Mouse (Mus musculus): ENCODE measurements at regions not wholly inside any gene's neighbourhood (a gene's known extent, or its start where the extent isn't known, plus 50 kb on each side); places are given as distances from the start of the nearest gene placed in this dataset.

DNA sequence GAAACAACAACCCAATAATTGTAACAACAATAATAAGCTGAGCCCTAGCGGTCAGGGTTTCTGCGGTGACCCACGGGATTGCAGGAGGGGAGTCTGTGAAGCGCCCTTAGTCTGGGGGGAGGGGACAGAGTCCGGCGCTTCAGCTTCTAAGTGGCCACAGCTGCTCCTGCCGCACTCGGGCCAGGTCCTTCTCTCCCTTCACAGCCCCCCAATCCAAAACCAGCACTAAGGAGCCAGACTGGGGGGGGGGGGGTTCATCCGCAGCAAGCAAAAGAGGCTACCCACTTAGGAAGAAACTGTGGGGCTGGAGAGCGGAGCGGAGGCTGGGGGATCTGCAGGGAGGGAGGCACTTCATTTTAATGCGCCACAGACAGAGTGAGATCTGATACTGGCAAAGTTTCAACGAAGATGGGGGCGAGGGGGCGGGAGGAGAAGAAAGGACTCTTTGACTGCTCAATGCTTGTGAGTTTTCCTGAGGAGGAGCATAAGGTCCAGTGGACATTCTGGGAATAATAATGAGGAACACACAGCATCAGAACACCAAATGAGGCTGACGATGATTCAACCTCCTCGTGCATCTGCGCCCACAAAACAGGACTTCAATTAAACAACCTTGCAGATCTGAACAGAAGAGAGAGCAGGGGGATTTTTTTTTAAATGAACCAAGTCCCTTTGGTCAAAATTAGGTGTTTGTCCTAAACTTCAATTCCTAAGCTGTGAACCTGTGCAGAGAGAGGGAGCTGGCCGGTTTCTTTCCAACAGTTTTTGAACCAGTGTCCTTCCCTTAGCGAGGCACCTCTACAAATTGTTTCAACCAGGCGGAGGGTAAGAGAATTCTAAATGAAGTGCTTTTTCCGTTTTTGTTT lies 412.7 kb upstream of the Atp11b start:
- Histone ChIP-seq H3K4me1 (ENCODE audit: control insufficient read depth, insufficient read depth, insufficient read length) (no peaks in the 10 kb centered on the region), H3K27me3 (ENCODE audit: control insufficient read depth, insufficient read depth, low read length) (no peaks in the 10 kb centered on the region), H3K27ac (ENCODE audit: insufficient read depth, low read length) (no peak overlapping the region), H3K4me3 (ENCODE audit: extremely low read depth, insufficient read depth, insufficient read length) (no peak overlapping the region), H3K36me3 (ENCODE audit: control insufficient read depth, insufficient read depth, low read length) (no peaks in the 10 kb centered on the region)
- WGBS = 7% methylated on average over 22 of the region's 22 CpGs
- TF ChIP-seq CTCF (IDR thresholded peaks at IDR 0.05; ENCODE audit: extremely low read depth, insufficient read depth, insufficient read length, insufficient replicate concordance) (no peak), POLR2A (IDR thresholded peaks at IDR 0.05; ENCODE audit: low read depth, low read length) (no peak)
- DNase-seq (ENCODE audit: low read depth in 1 of 2, low spot score in 2 of 2) = no peak

DNA sequence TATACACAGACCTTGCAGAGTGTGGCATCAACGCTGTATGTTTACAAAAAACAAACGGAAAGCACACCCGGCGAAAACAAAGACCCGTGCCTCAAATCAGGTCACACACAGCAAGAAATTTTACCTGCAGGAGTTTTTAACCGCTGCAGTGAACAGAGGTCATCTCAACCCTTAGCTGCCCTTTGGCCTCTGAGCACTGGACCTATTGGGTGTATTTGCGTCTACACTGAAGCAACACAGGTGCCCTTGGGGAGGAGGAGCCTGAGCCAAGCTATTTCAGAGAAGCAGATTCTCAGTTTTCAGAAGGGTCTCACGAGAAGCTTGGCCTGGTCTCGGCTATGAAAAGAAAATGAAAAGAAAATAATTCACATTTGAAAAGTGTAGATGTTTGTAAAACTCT lies 412.1 kb upstream of the Atp11b start:
- TF ChIP-seq CTCF (IDR thresholded peaks at IDR 0.05; ENCODE audit: extremely low read depth, insufficient read depth, insufficient read length, insufficient replicate concordance) = no peak
- no peak for TF ChIP-seq POLR2A (IDR thresholded peaks at IDR 0.05; ENCODE audit: low read depth, low read length)
- no peaks in the 10 kb centered on the region for H3K27me3 ChIP-seq (ENCODE audit: control insufficient read depth, insufficient read depth, low read length)
- WGBS = 23% methylated on average over 9 of the region's 9 CpGs
- H3K4me1 ChIP-seq (ENCODE audit: control insufficient read depth, insufficient read depth, insufficient read length) = no peaks in the 10 kb centered on the region
- no peak overlapping the region for H3K4me3 ChIP-seq (ENCODE audit: extremely low read depth, insufficient read depth, insufficient read length)
- no peak for DNase-seq (ENCODE audit: low read depth in 1 of 2, low spot score in 2 of 2)
- H3K36me3 ChIP-seq (ENCODE audit: control insufficient read depth, insufficient read depth, low read length) = no peaks in the 10 kb centered on the region
- no peak overlapping the region for H3K27ac ChIP-seq (ENCODE audit: insufficient read depth, low read length)

DNA sequence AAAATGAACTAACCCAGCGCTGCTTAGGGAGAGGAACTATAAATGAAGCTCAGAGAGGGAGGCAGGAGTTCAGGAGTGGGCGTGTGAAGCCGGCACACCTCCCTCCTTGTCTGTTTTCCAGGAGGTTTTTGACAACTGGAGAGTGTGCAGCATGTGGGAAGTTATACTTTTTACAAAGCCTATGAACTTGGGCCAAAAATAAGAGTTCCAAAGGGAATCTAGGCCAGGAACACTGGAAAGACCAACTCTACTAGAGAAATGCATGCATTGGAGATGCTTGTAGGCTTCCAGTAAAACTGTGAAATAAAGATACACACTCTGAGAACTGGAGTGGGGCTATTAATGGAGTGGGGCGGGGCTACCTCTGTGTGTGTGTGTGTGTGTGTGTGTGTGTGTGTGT lies 411.3 kb upstream of the Atp11b start:
- no peak overlapping the region for H3K4me3 ChIP-seq (ENCODE audit: extremely low read depth, insufficient read depth, insufficient read length)
- no peak for DNase-seq (ENCODE audit: low read depth in 1 of 2, low spot score in 2 of 2)
- H3K27ac ChIP-seq (ENCODE audit: insufficient read depth, low read length) = no peak overlapping the region
- TF ChIP-seq POLR2A (IDR thresholded peaks at IDR 0.05; ENCODE audit: low read depth, low read length) (no peak), CTCF (IDR thresholded peaks at IDR 0.05; ENCODE audit: extremely low read depth, insufficient read depth, insufficient read length, insufficient replicate concordance) (no peak)
- H3K27me3 ChIP-seq (ENCODE audit: control insufficient read depth, insufficient read depth, low read length) = no peaks in the 10 kb centered on the region
- WGBS = 58% methylated on average over 4 of the region's 4 CpGs
- no peaks in the 10 kb centered on the region for H3K4me1 ChIP-seq (ENCODE audit: control insufficient read depth, insufficient read depth, insufficient read length)
- no peaks in the 10 kb centered on the region for H3K36me3 ChIP-seq (ENCODE audit: control insufficient read depth, insufficient read depth, low read length)

DNA sequence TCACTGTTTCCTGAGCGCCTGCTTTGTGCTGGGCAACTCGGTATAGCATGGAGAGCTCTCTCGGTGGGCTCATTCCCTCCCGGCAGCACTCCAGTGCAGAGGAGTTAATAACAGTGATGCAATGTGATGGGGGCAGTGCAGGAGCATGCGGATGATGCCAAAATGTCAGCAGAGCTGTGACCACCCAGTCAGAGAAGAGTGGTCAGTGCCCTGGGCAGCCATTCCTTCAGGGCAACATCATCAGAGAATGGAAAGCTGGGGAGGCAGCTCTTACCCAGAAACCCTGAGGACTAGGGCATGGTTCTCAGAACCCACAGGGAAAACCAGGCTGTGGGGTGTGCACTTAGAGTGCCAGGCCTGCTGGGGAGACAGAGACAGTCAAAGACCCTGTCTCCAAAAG lies 410.0 kb upstream of the Atp11b start:
- DNase-seq (ENCODE audit: low read depth in 1 of 2, low spot score in 2 of 2) = no peak
- H3K36me3 ChIP-seq (ENCODE audit: control insufficient read depth, insufficient read depth, low read length) = no peaks in the 10 kb centered on the region
- WGBS = 79% methylated on average over 5 of the region's 5 CpGs
- TF ChIP-seq CTCF (IDR thresholded peaks at IDR 0.05; ENCODE audit: extremely low read depth, insufficient read depth, insufficient read length, insufficient replicate concordance) (no peak), POLR2A (IDR thresholded peaks at IDR 0.05; ENCODE audit: low read depth, low read length) (no peak)
- no peaks in the 10 kb centered on the region for H3K27me3 ChIP-seq (ENCODE audit: control insufficient read depth, insufficient read depth, low read length)
- no peaks in the 10 kb centered on the region for H3K4me1 ChIP-seq (ENCODE audit: control insufficient read depth, insufficient read depth, insufficient read length)
- no peak overlapping the region for H3K4me3 ChIP-seq (ENCODE audit: extremely low read depth, insufficient read depth, insufficient read length)
- no peak overlapping the region for H3K27ac ChIP-seq (ENCODE audit: insufficient read depth, low read length)

DNA sequence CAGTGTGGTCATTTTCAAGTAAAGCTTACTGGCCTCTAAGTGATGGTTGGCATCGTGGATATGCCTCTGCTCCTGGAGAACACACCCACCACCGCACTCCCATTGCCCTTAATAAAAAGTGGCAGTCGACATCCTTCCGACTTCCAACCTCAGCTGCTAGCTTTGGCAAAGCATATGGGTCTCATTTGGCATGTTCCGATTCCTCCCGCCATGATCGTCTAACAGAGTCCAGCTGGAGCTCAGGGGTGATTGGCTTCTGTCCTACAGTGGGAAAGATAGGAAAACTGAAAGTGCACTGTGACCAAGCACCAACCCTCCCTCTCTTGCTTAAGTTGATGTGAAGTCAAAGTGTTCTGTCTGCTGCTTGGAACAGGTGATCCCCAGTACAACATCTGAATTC lies 404.8 kb upstream of the Atp11b start:
- TF ChIP-seq POLR2A (IDR thresholded peaks at IDR 0.05; ENCODE audit: low read depth, low read length) = no peak
- TF ChIP-seq CTCF (IDR thresholded peaks at IDR 0.05; ENCODE audit: extremely low read depth, insufficient read depth, insufficient read length, insufficient replicate concordance) = no peak
- Histone ChIP-seq H3K27ac (ENCODE audit: insufficient read depth, low read length) (no peak overlapping the region), H3K36me3 (ENCODE audit: control insufficient read depth, insufficient read depth, low read length) (no peaks in the 10 kb centered on the region), H3K27me3 (ENCODE audit: control insufficient read depth, insufficient read depth, low read length) (no peaks in the 10 kb centered on the region), H3K4me1 (ENCODE audit: control insufficient read depth, insufficient read depth, insufficient read length) (no peaks in the 10 kb centered on the region), H3K4me3 (ENCODE audit: extremely low read depth, insufficient read depth, insufficient read length) (no peak overlapping the region)
- no peak for DNase-seq (ENCODE audit: low read depth in 1 of 2, low spot score in 2 of 2)
- 84% methylated on average over 7 of the region's 7 CpGs for WGBS

DNA sequence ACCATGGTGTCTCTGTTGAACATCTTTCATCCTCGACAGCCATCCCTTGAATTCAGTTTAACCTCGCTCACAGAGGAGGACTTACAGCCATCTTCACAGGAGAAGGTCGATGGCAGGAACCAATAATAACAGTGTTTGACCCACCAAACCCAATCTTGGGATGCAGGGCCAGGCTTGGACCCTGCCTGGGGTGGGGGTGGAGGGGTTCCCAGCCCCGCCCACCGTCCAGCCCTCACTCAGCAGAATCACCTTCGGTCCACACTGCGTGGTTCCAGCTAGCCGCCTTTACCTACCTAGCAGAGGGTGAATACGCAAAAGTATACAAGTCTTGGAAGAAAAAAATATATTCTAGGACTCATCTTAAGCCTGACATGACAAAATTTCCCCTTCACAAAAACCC lies 400.5 kb upstream of the Atp11b start:
- no peak for DNase-seq (ENCODE audit: low read depth in 1 of 2, low spot score in 2 of 2)
- H3K27ac ChIP-seq (ENCODE audit: insufficient read depth, low read length) = no peak overlapping the region
- H3K27me3 ChIP-seq (ENCODE audit: control insufficient read depth, insufficient read depth, low read length) = no peaks in the 10 kb centered on the region
- TF ChIP-seq CTCF (IDR thresholded peaks at IDR 0.05; ENCODE audit: extremely low read depth, insufficient read depth, insufficient read length, insufficient replicate concordance) = no peak
- TF ChIP-seq POLR2A (IDR thresholded peaks at IDR 0.05; ENCODE audit: low read depth, low read length) = no peak
- no peaks in the 10 kb centered on the region for H3K4me1 ChIP-seq (ENCODE audit: control insufficient read depth, insufficient read depth, insufficient read length)
- H3K36me3 ChIP-seq (ENCODE audit: control insufficient read depth, insufficient read depth, low read length) = no peaks in the 10 kb centered on the region
- no peak overlapping the region for H3K4me3 ChIP-seq (ENCODE audit: extremely low read depth, insufficient read depth, insufficient read length)
- WGBS = 87% methylated on average over 9 of the region's 9 CpGs

DNA sequence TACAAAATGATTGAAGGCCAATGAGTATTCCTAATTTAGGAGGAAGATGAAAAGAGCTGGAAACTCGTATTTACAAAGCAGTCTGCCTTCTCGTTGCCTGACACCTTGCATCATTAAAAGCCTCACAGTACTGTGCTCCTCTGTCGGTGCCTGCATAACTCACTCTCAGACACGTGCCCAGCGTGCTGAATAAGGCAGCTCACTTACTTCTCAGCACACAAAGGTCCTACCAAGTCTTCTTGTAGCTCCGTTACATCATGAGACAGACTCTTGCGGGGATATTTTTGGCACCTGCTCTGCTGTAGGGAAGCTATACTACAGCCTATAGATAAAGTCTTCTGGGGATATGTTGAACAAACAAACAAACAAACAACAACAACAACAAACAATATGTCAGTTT lies 400.0 kb upstream of the Atp11b start:
- no peak for DNase-seq (ENCODE audit: low read depth in 1 of 2, low spot score in 2 of 2)
- H3K27me3 ChIP-seq (ENCODE audit: control insufficient read depth, insufficient read depth, low read length) = no peaks in the 10 kb centered on the region
- 72% methylated on average over 7 of the region's 7 CpGs for WGBS
- no peak overlapping the region for H3K27ac ChIP-seq (ENCODE audit: insufficient read depth, low read length)
- H3K4me1 ChIP-seq (ENCODE audit: control insufficient read depth, insufficient read depth, insufficient read length) = no peaks in the 10 kb centered on the region
- no peak overlapping the region for H3K4me3 ChIP-seq (ENCODE audit: extremely low read depth, insufficient read depth, insufficient read length)
- no peak for TF ChIP-seq CTCF (IDR thresholded peaks at IDR 0.05; ENCODE audit: extremely low read depth, insufficient read depth, insufficient read length, insufficient replicate concordance)
- no peaks in the 10 kb centered on the region for H3K36me3 ChIP-seq (ENCODE audit: control insufficient read depth, insufficient read depth, low read length)

Measured in spleen, adult 2 months (tissue).